Mouse (Mus musculus) hindlimb bud, embryonic 11.5 days (tissue): ENCODE results near the gene Tmem109.

ENCODE experiments used
- DNase-seq: peaks from one replicate; pipeline ENCODE4 v3.0.0-alpha.2; 2012; ENCODE audit warnings: low read depth, low spot score; ENCODE audit errors: extremely low spot score

Tmem109 gene

DNA sequence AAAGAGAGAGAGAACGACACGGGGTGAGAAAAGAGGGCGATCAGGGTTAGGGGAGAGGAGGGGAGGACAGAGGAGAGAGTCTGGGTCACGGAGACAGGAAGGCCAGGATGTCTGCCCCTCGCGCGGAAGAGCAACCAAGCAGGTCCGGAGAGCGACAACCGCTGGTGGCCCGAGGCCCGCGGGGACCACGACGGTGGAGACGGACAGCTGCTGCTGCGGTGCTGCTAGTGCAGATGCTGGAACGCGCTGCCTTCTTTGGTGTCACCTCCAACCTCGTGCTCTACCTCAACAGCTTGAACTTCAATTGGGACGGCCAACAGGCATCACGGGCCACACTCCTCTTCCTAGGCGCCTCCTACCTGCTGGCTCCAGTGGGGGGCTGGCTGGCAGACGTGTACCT, 38.9 kb downstream of the Tmem109 start:
- DNase-seq, result no peak

GRCm38 (mm10) chr19:10841721-10842626, 39.8 kb downstream of the Tmem109 start:
- DNase-seq, result no peak

- DNase-seq, result no peak
Observed at GRCm38 (mm10) chr19:10839010-10839892, 42.5 kb downstream of the Tmem109 start, which contains the start of gene Slc15a3. Gene Slc15a3, plus strand, starts transcription at chr19:10839727.

DNA sequence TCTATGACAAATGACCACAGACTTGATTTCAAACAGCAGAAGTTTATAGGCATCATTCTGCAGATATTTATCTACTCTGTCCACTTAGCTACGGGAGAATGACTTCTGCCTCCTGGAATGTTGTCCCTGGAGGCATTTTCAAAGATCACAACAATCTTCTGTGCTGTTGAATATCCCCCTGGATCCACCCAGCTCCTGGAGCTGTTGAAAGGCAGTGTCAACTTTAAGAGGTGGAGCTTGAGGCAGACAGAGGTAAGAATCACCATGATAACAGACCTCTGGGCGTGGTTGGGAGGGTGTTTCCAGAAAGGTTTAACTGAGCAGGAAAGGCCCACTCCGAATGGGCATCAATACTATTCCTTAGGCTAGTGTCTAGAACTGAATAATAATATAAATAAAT, 46.1 kb downstream of the Tmem109 start:
- DNase-seq, result no peak

DNA sequence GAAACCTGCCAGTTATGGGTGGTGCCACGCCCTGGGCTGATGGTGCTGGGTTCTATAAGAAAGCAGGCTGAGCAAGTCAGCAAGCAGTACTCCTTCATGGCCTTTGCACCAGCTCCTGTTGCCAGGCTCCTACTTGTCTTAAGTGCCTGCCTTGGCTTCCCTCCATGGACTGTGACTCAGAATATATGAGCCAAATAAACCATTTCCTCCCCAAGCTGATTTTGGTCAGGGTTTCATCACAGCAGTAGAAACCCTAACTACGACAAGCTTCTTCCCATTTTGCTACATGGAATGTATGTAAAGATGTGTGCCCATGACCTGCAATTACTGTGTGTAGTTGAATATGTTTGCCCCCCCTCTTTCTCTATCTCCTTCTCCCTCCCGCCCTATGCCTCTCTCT, 48.2 kb downstream of the Tmem109 start:
- no peak for DNase-seq

GRCm38 (mm10) chr19:10832030-10832429, 49.8 kb downstream of the Tmem109 start:
- no peak for DNase-seq

DNA sequence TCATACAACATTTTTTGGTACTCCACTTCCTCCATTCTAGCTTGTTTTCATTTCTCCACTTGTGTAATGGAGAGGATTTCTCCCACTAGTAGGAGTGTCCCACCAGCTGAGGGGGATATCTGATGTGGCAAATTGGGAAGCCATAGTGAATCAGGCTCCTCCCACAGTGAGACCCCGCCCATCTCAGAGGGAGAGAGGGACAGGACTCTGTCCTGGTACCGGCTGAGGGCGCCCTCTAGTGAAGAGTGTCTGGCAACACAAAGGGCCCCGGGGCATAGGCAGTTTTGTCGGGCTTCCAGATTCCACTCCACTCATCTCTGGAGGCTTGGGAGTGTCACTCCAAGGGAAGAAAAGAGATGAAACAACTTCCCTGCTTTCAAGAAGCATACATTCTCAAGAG, 50.4 kb downstream of the Tmem109 start:
- no peak for DNase-seq

DNA sequence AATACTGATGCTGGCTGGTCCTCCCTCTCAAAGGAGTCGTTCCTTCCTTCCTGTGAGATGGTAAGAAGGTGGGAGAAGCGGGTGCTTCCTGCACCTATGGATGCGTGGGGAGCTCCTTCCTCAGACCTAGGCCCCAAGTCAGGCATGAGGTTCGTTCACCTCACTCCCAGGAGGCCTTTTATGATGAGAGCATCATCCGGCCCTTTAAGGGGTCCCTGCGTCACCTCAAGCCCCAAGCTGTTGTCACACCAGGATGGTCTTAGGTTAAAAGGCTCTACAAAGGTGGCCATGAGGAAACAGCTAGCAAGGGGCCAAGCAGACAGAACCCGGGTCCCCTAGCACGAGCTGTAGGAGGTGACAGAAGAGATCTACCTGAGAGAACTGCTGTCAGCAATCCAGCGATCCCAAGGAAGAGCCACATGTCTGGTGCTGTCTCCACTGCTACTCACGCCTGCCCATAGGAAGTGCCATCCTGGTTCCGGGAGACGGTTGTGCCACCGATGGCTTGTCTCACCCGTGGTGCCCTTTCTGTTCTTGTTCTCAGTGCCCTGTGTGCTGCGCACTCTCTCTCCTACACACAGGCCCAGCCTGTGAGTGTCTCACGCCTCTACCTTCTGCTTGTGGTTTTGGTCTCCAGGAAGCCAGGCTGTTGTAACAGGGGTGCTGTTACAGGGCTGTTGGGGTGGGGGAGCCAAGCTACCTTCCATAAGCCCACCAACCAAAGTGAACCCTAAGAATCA, 52.2 kb downstream of the Tmem109 start, which contains the start of gene Cd6:
Cd6 (minus strand) TSS at position 623 of the 740 bp plus-strand sequence.
- DNase-seq, result no peak

DNA sequence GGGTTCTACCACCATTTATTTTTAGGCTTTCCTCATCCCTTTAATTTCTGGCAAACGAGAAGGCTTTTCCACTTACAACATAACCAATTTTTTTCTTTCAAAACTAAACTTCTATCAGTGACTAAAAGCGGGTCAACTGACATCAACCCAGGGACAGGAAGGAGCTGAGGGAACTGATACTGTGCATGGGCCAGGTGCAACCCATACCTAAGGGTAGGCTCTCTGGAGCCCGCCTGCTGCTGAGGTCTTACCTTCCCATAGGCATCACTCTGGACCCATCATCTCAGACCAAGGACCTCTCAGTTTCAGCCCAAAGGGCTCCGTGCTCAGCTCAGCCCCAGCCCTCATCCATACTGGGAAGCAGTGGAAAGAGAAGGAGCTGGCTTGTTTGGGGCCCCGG, 53.5 kb downstream of the Tmem109 start:
- no peak for DNase-seq

GRCm38 (mm10) chr19:10824061-10824460, 57.7 kb downstream of the Tmem109 start:
- no peak for DNase-seq

GRCm38 (mm10) chr19:10822534-10822933, 59.3 kb downstream of the Tmem109 start:
- DNase-seq, result no peak

- no peak for DNase-seq
Observed at GRCm38 (mm10) chr19:10821319-10821718, 60.5 kb downstream of the Tmem109 start.
